ENCODE assay signal across 9 mouse cellular contexts in the genomic region with DNA sequence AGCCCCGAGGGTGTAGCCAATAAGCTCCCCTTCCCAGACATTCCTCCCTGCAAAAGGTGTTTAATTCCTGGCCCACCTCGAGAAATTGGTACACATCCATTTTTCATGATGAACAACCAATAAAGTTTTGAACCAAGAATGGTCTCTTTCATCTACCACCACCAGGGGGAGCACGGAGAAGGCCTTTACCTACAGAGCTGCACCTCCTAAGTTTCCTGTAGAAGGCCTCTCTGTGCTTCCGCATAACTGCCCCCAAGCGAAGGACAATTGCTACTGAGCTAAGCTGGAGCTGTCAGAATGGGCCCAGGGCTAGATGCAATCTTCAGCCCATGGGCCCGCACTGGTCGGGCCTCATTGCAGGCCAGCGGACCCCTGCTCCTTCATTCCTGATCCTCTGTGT. TPM values are rescaled to one million over a fixed set of nuclear protein-coding genes. Genes with fewer than 3 reads are reported as not detected.
A peak's percentile ranks its signal among the peaks of the same experiment; 100 is the strongest.
DNase-seq lines count a peak whose midpoint lies in the region; ATAC-seq and TF ChIP-seq lines count a peak whose summit lies in the region.
"Had no signal": no experiment of that assay in that cellular context is flagged by ENCODE, and none has a peak within 500 bp of the region (broad histone marks: within the 10 kb centered on the region; RNA-seq: fewer than 3 reads in every experiment).

No protein-coding gene starts in this region.

- no peaks in the 10 kb centered on the region for H3K9me3 ChIP-seq in intestine, postnatal 0 days (ENCODE audit: control insufficient read depth)
- H3K9me3 ChIP-seq in intestine, embryonic 16.5 days (ENCODE audit: control insufficient read depth, low read length) = no peaks in the 10 kb centered on the region
- no peaks in the 10 kb centered on the region for H3K9me3 ChIP-seq in ES-Bruce4 (replicated peaks; ENCODE audit: control insufficient read depth, insufficient read depth, low read length, poor library complexity, severe bottlenecking)
- H3K9me3 ChIP-seq in stomach, postnatal 0 days (ENCODE audit: control insufficient read depth, low read length) = no peaks in the 10 kb centered on the region

- no peak overlapping the region for H3K27ac ChIP-seq in intestine, postnatal 0 days (ENCODE audit: low read depth, low read length)
- no peak overlapping the region for H3K27ac ChIP-seq in intestine, embryonic 16.5 days (ENCODE audit: low read length)
- no peak overlapping the region for H3K27ac ChIP-seq in ES-Bruce4 (ENCODE audit: insufficient read depth, low read length)
- no peak overlapping the region for H3K27ac ChIP-seq in stomach, postnatal 0 days (replicated peaks)

- DNase-seq in adrenal gland, postnatal 14 days = peak; percentile 48
- peak; percentile 11 to 47 for DNase-seq in kidney, postnatal 36 days
- peak; percentile 29 for DNase-seq in stomach, postnatal 0 days (ENCODE audit: low spot score)
- DNase-seq in layer of hippocampus, adult 18-20 months (ENCODE audit: low spot score in 2 of 2) = no peak
- DNase-seq in right cerebral cortex, postnatal 10 days (ENCODE audit: low spot score in 2 of 2) = no peak

- H3K4me3 ChIP-seq in intestine, postnatal 0 days (ENCODE audit: low read depth, low read length) = no peak overlapping the region
- no peak overlapping the region for H3K4me3 ChIP-seq in intestine, embryonic 16.5 days (ENCODE audit: low read length)
- peak overlapping the region; percentile 14; the same call in 1 of the 2 replicates for H3K4me3 ChIP-seq in ES-Bruce4 (ENCODE audit: low read depth, low read length)
- no peak overlapping the region for H3K4me3 ChIP-seq in stomach, postnatal 0 days (ENCODE audit: low read depth, low read length)

- H3K36me3 ChIP-seq in intestine, postnatal 0 days (ENCODE audit: control insufficient read depth, insufficient read depth) = no peaks in the 10 kb centered on the region
- no peaks in the 10 kb centered on the region for H3K36me3 ChIP-seq in intestine, embryonic 16.5 days (ENCODE audit: control insufficient read depth, insufficient read depth, low read length)
- H3K36me3 ChIP-seq in ES-Bruce4 (ENCODE audit: control insufficient read depth, insufficient read depth, low read length, poor library complexity, severe bottlenecking) = no peaks in the 10 kb centered on the region
- H3K36me3 ChIP-seq in stomach, postnatal 0 days (ENCODE audit: control insufficient read depth, insufficient read depth, low read length) = no peaks in the 10 kb centered on the region

- no peak for TF ChIP-seq EP300 in ES-Bruce4 (IDR thresholded peaks at IDR 0.05; ENCODE audit: insufficient read depth, low read depth, low read length)
- TF ChIP-seq EP300 in stomach, postnatal 0 days (optimal IDR thresholded peaks at IDR 0.05) = no peak

- no peaks in the 10 kb centered on the region for H3K4me1 ChIP-seq in intestine, postnatal 0 days (replicated peaks; ENCODE audit: control insufficient read depth, insufficient read depth, low read length)
- no peaks in the 10 kb centered on the region for H3K4me1 ChIP-seq in intestine, embryonic 16.5 days (ENCODE audit: control insufficient read depth, insufficient read depth, low read length)
- H3K4me1 ChIP-seq in ES-Bruce4 (ENCODE audit: control insufficient read depth, insufficient read depth, low read length) = no peaks in the 10 kb centered on the region
- no peaks in the 10 kb centered on the region for H3K4me1 ChIP-seq in stomach, postnatal 0 days (replicated peaks; ENCODE audit: control insufficient read depth, insufficient read depth)

- H3K27me3 ChIP-seq in intestine, postnatal 0 days (replicated peaks; ENCODE audit: control insufficient read depth, insufficient read depth, low read length) = no peaks in the 10 kb centered on the region
- no peaks in the 10 kb centered on the region for H3K27me3 ChIP-seq in intestine, embryonic 16.5 days (replicated peaks; ENCODE audit: control insufficient read depth, insufficient read depth, low read length)
- H3K27me3 ChIP-seq in ES-Bruce4 (ENCODE audit: control insufficient read depth, insufficient read depth, low read length, poor library complexity, severe bottlenecking) = no peaks in the 10 kb centered on the region; the same call in 1 of the 2 replicates
- H3K27me3 ChIP-seq in stomach, postnatal 0 days (ENCODE audit: control insufficient read depth, insufficient read depth, low read length) = no peaks in the 10 kb centered on the region

- H3K9ac ChIP-seq in intestine, postnatal 0 days (ENCODE audit: low read depth, low read length) = no peak overlapping the region
- no peak overlapping the region for H3K9ac ChIP-seq in intestine, embryonic 16.5 days (ENCODE audit: low read depth, low read length)
- H3K9ac ChIP-seq in ES-Bruce4 (ENCODE audit: low read depth, poor library complexity, severe bottlenecking) = no peak overlapping the region
- H3K9ac ChIP-seq in stomach, postnatal 0 days (ENCODE audit: low read length) = no peak overlapping the region

- WGBS in intestine, postnatal 0 days = 52% methylated on average over 8 of the region's 8 CpGs
- 51% methylated on average over 8 of the region's 8 CpGs for WGBS in intestine, embryonic 16.5 days
- WGBS in stomach, postnatal 0 days = 43% methylated on average over 8 of the region's 8 CpGs

- no peak overlapping the region for H3K4me2 ChIP-seq in intestine, postnatal 0 days (replicated peaks; ENCODE audit: low read depth)
- H3K4me2 ChIP-seq in intestine, embryonic 16.5 days (ENCODE audit: low read depth, low read length) = no peak overlapping the region
- H3K4me2 ChIP-seq in stomach, postnatal 0 days (replicated peaks; ENCODE audit: low read depth) = no peak overlapping the region

- TF ChIP-seq CTCF in intestine, postnatal 0 days (IDR thresholded peaks at IDR 0.05; ENCODE audit: low read depth) = peak; percentile 75
- no peak for TF ChIP-seq CTCF in ES-Bruce4 (IDR thresholded peaks at IDR 0.05; ENCODE audit: low read depth, low read length)
- TF ChIP-seq CTCF in stomach, postnatal 0 days (IDR thresholded peaks at IDR 0.05; ENCODE audit: low read depth) = peak; percentile 76

- no peak for ATAC-seq in intestine, postnatal 0 days
- no peak for ATAC-seq in intestine, embryonic 16.5 days
- no peak for ATAC-seq in stomach, postnatal 0 days (ENCODE audit: low FRiP score, low TSS enrichment)

- TF ChIP-seq POLR2A in ES-Bruce4 (IDR thresholded peaks at IDR 0.05; ENCODE audit: insufficient read depth, low read length) = no peak

RNA-seq across cellular contexts. Expression of a gene that starts 14.1 kb away (rescaled TPM):
- 0.08 TPM in 1 of 2 replicates, not detected in the other for polyA plus RNA-seq in intestine, postnatal 0 days (2015; fragmentation: Nextera tagmentation; extraction: Ambion mirVana)
- polyA plus RNA-seq in intestine, embryonic 16.5 days (2015; fragmentation: Nextera tagmentation; extraction: Ambion mirVana) = 2.7 and 4.0 TPM in 2 replicates
- 0.52 and 1.2 TPM in 2 replicates for polyA plus RNA-seq in ES-Bruce4 (2011; ENCODE audit: insufficient read depth, insufficient read length, low read depth, missing spikeins)
- total RNA-seq in adrenal gland, postnatal 14 days (2021) = 21.7 and 341 TPM in 2 replicates
- polyA plus RNA-seq in stomach, postnatal 0 days (2015; fragmentation: Nextera tagmentation; extraction: Ambion mirVana) = 0.75 and 2.0 TPM in 2 replicates
- not detected for total RNA-seq in layer of hippocampus, adult 18-20 months (2021)

RNA-seq across cellular contexts. Expression of a gene that starts 18.1 kb away (rescaled TPM):
- polyA plus RNA-seq in intestine, postnatal 0 days (2015; fragmentation: Nextera tagmentation; extraction: Ambion mirVana) = not detected in 2 replicates
- polyA plus RNA-seq in intestine, embryonic 16.5 days (2015; fragmentation: Nextera tagmentation; extraction: Ambion mirVana) = not detected in 2 replicates
- polyA plus RNA-seq in ES-Bruce4 (2011; ENCODE audit: insufficient read depth, insufficient read length, low read depth, missing spikeins) = not detected in 2 replicates
- total RNA-seq in adrenal gland, postnatal 14 days (2021) = not detected in 2 replicates
- polyA plus RNA-seq in stomach, postnatal 0 days (2015; fragmentation: Nextera tagmentation; extraction: Ambion mirVana) = not detected in 2 replicates
- not detected for total RNA-seq in layer of hippocampus, adult 18-20 months (2021)
- polyA plus RNA-seq: liver, embryonic 16.5 days had no signal

RNA-seq across cellular contexts. Expression of a gene that starts 21.8 kb away (rescaled TPM):
- polyA plus RNA-seq in intestine, postnatal 0 days (2015; fragmentation: Nextera tagmentation; extraction: Ambion mirVana) = not detected in 2 replicates
- 0.17 TPM in 1 of 2 replicates, not detected in the other for polyA plus RNA-seq in intestine, embryonic 16.5 days (2015; fragmentation: Nextera tagmentation; extraction: Ambion mirVana)
- not detected in 2 replicates for polyA plus RNA-seq in ES-Bruce4 (2011; ENCODE audit: insufficient read depth, insufficient read length, low read depth, missing spikeins)
- total RNA-seq in adrenal gland, postnatal 14 days (2021) = 0.59 and 0.64 TPM in 2 replicates
- not detected in 2 replicates for polyA plus RNA-seq in stomach, postnatal 0 days (2015; fragmentation: Nextera tagmentation; extraction: Ambion mirVana)
- total RNA-seq in layer of hippocampus, adult 18-20 months (2021) = 1 to 10 TPM in 1 of 2 experiments, under 1 TPM in 1; 0.71 to 1.6 TPM
- polyA plus RNA-seq: liver, embryonic 16.5 days had no signal

RNA-seq across cellular contexts. Expression of a gene that starts 40.8 kb away (rescaled TPM):
- 0.14 TPM in 1 of 2 replicates, not detected in the other for polyA plus RNA-seq in intestine, postnatal 0 days (2015; fragmentation: Nextera tagmentation; extraction: Ambion mirVana)
- polyA plus RNA-seq in intestine, embryonic 16.5 days (2015; fragmentation: Nextera tagmentation; extraction: Ambion mirVana) = not detected in 2 replicates
- not detected in 2 replicates for polyA plus RNA-seq in ES-Bruce4 (2011; ENCODE audit: insufficient read depth, insufficient read length, low read depth, missing spikeins)
- total RNA-seq in adrenal gland, postnatal 14 days (2021) = 0.11 and 1.8 TPM in 2 replicates
- 0.06 TPM in 1 of 2 replicates, not detected in the other for polyA plus RNA-seq in stomach, postnatal 0 days (2015; fragmentation: Nextera tagmentation; extraction: Ambion mirVana)
- not detected for total RNA-seq in layer of hippocampus, adult 18-20 months (2021)

Comparison
In these comparisons a context has a peak if more than half of its experiments do, and no peak if none do; other contexts are left out.
1. DNase-seq: peak in adrenal gland, postnatal 14 days (single experiment), kidney, postnatal 36 days (2 of 2) and stomach, postnatal 0 days (single experiment); none in layer of hippocampus, adult 18-20 months (0 of 2) and right cerebral cortex, postnatal 10 days (0 of 2).